Mouse (Mus musculus) testis, adult 2 months (tissue): ENCODE measurements at regions not wholly inside any gene's neighbourhood (a gene's known extent, or its start where the extent isn't known, plus 50 kb on each side); places are given as distances from the start of the nearest gene placed in this dataset.

Source experiments
- CTCF ChIP-seq: fragments of 200-500 bp; IDR thresholded peaks from 2 replicates; pipeline ENCODE4 v1.5.1; 2012; ENCODE audit warnings: low read depth, mild to moderate bottlenecking, inconsistent platforms, low read length, moderate library complexity; ENCODE audit not compliant: control insufficient read depth, insufficient read depth, insufficient replicate concordance
- POLR2A ChIP-seq: fragments of 200-500 bp; IDR thresholded peaks from 2 replicates; pipeline ENCODE4 v1.6.1; 2012; ENCODE audit warnings: low read depth, mild to moderate bottlenecking, inconsistent platforms, low read length, moderate library complexity; ENCODE audit not compliant: control insufficient read depth

- TF ChIP-seq POLR2A: no peak
- TF ChIP-seq CTCF: no peak
These were observed 97.6 kb downstream of the Arrdc4 start for GRCm38 (mm10) chr7:68651418-68651817.
